Mouse (Mus musculus) heart, embryonic 13.5 days (tissue): Measurements from ENCODE around the gene Nln. TPM values are rescaled to one million over a fixed set of nuclear protein-coding genes. Genes with fewer than 3 reads are reported as not detected.

ENCODE experiments used
- ATAC-seq: fragments of 200-750 bp; cut with Nextera tagmentation; 2 replicates; pipeline ENCODE4 v1.8.0; 2017; ENCODE audit warnings: moderate TSS enrichment; ENCODE audit not compliant: insufficient number of reproducible peaks, low FRiP score, low TSS enrichment; ENCODE audit errors: extremely low read depth
- H3K27ac ChIP-seq: fragments of 300-500 bp; sonication (generic); replicated peaks from 2 replicates; pipeline ENCODE4 v1.5.1; 2015; ENCODE audit warnings: moderate library complexity, mild to moderate bottlenecking, inconsistent platforms
- H3K27me3 ChIP-seq: fragments of 300-500 bp; sonication (generic); replicated peaks from 2 replicates; pipeline ENCODE4 v1.6.1; 2015; ENCODE audit warnings: mild to moderate bottlenecking, inconsistent platforms
- H3K36me3 ChIP-seq: fragments of 300-500 bp; sonication (generic); 2 replicates; pipeline ENCODE4 v1.6.1; 2015; ENCODE audit warnings: mild to moderate bottlenecking, inconsistent platforms
- H3K4me1 ChIP-seq: fragments of 300-500 bp; sonication (generic); 2 replicates; pipeline ENCODE4 v1.6.1; 2015; ENCODE audit warnings: inconsistent platforms
- H3K4me2 ChIP-seq: fragments of 300-500 bp; sonication (generic); 2 replicates; pipeline ENCODE4 v1.6.1; 2015; ENCODE audit warnings: inconsistent platforms, mild to moderate bottlenecking, moderate library complexity
- H3K4me3 ChIP-seq: fragments of 300-500 bp; sonication (generic); 2 replicates; pipeline ENCODE4 v1.5.1; 2015; ENCODE audit warnings: moderate library complexity, mild to moderate bottlenecking, inconsistent platforms
- H3K9ac ChIP-seq: fragments of 300-500 bp; sonication (generic); 2 replicates; pipeline ENCODE4 v1.6.1; 2015; ENCODE audit warnings: inconsistent platforms, mild to moderate bottlenecking, moderate library complexity
- H3K9me3 ChIP-seq: fragments of 300-500 bp; sonication (generic); 2 replicates; pipeline ENCODE4 v1.6.1; 2016; ENCODE audit warnings: inconsistent platforms
- WGBS: fragments of 180-500 bp; shearing (Covaris S2); methylation state at CpG from one replicate; pipeline ENCODE4 v1.1.7; 2015; ENCODE audit warnings: mixed read lengths; 5-methylcytosine and 5-hydroxymethylcytosine counted together
- polyA plus RNA-seq: library from polyadenylated mRNA; unstranded; fragments of >200 nt; fragmentation: Nextera tagmentation; extraction: Ambion mirVana; gene quantifications from 2 replicates; pipeline ENCODE4 v1.2.1, GENCODE M21; 2015

The Nln gene
- polyA plus RNA-seq, 1 experiment from 2014 or later: 19.5 TPM

GRCm38 (mm10) chr13:104030956-104031355 is 78.5 kb downstream of the Nln start:
- Histone ChIP-seq H3K36me3 (0 out of 2 replicates have a peak, but pooled peaks cover 5% of the 10 kb centered on the region), H3K4me3 (no peak overlapping the region), H3K27ac (peak overlapping the region; percentile 90; the same call in 1 of the 2 replicates), H3K9me3 (no peaks in the 10 kb centered on the region), H3K4me1 (peaks cover 49% of the 10 kb centered on the region), H3K4me2 (no peak overlapping the region), H3K27me3 (no peaks in the 10 kb centered on the region), H3K9ac (no peak overlapping the region)
- WGBS: 90% methylated on average over 4 of the region's 4 CpGs
- ATAC-seq: no peak

GRCm38 (mm10) chr13:104029511-104029910 is 79.9 kb downstream of the Nln start:
- H3K27ac ChIP-seq: no peak overlapping the region
- no peak for ATAC-seq
- H3K36me3 ChIP-seq: 0 out of 2 replicates have a peak, but pooled peaks cover 5% of the 10 kb centered on the region
- no peaks in the 10 kb centered on the region for H3K27me3 ChIP-seq
- H3K9ac ChIP-seq: no peak overlapping the region
- no peaks in the 10 kb centered on the region for H3K9me3 ChIP-seq
- H3K4me2 ChIP-seq: no peak overlapping the region
- no peak overlapping the region for H3K4me3 ChIP-seq
- peaks cover 49% of the 10 kb centered on the region for H3K4me1 ChIP-seq

GRCm38 (mm10) chr13:104029089-104029488 is 80.3 kb downstream of the Nln start:
- Histone ChIP-seq H3K36me3 (0 out of 2 replicates have a peak, but pooled peaks cover 2% of the 10 kb centered on the region), H3K9me3 (no peaks in the 10 kb centered on the region), H3K9ac (no peak overlapping the region), H3K27ac (no peak overlapping the region), H3K4me1 (peaks cover 44% of the 10 kb centered on the region), H3K4me3 (no peak overlapping the region), H3K27me3 (no peaks in the 10 kb centered on the region), H3K4me2 (no peak overlapping the region)
- ATAC-seq: no peak
- WGBS: 75% methylated on average over 5 of the region's 5 CpGs

- no peak for ATAC-seq
- Histone ChIP-seq H3K27me3 (no peaks in the 10 kb centered on the region), H3K4me1 (peaks cover 28% of the 10 kb centered on the region), H3K9ac (no peak overlapping the region), H3K36me3 (0 out of 2 replicates have a peak, but pooled peaks cover 5% of the 10 kb centered on the region), H3K27ac (no peak overlapping the region), H3K9me3 (no peaks in the 10 kb centered on the region), H3K4me2 (no peak overlapping the region), H3K4me3 (no peak overlapping the region)
- WGBS: 84% methylated on average over 3 of the region's 3 CpGs
Measured at GRCm38 (mm10) chr13:104026525-104026924, 82.9 kb downstream of the Nln start.

GRCm38 (mm10) chr13:104025710-104025995 is 83.8 kb downstream of the Nln start:
- peaks cover 22% of the 10 kb centered on the region for H3K4me1 ChIP-seq
- no peak overlapping the region for H3K4me3 ChIP-seq
- WGBS: 63% methylated on average over 6 of the region's 6 CpGs
- H3K36me3 ChIP-seq: 0 out of 2 replicates have a peak, but pooled peaks cover 6% of the 10 kb centered on the region
- no peaks in the 10 kb centered on the region for H3K9me3 ChIP-seq
- ATAC-seq: no peak
- peak overlapping the region; percentile 71 for H3K27ac ChIP-seq
- peak overlapping the region; percentile 25 for H3K4me2 ChIP-seq
- H3K27me3 ChIP-seq: no peaks in the 10 kb centered on the region
- H3K9ac ChIP-seq: peak overlapping the region; percentile 33; the same call in 1 of the 2 replicates

GRCm38 (mm10) chr13:104024856-104025709 is 84.3 kb downstream of the Nln start:
- ATAC-seq: no peak
- Histone ChIP-seq H3K27ac (peak overlapping the region; percentile 71), H3K4me1 (peaks cover 22% of the 10 kb centered on the region), H3K4me3 (no peak overlapping the region), H3K36me3 (peaks cover 10% of the 10 kb centered on the region), H3K27me3 (no peaks in the 10 kb centered on the region), H3K9me3 (no peaks in the 10 kb centered on the region), H3K9ac (peak overlapping the region; percentile 33; the same call in 1 of the 2 replicates), H3K4me2 (peak overlapping the region; percentile 25)
- WGBS: 55% methylated on average over 18 of the region's 18 CpGs

DNA sequence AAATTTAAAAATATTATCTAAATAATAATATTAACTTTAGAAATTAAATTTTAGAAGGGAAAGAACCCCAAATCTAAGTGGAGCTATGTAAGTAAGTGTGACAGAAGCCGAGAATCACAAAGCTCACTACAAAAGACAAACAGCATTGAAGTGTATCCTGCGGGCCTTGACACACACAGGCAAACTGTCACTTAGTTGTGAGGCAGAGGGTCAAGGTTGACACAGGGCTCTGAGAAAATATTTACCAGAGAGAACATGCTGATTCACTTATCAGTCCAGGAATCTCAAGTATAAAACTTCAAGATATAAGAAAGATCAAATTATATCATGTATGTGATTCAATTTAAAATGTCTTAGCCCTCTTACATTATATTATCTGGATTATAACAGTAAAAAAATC is 85.1 kb downstream of the Nln start:
- WGBS: 88% methylated on average over 2 of the region's 2 CpGs
- ATAC-seq: no peak
- no peak overlapping the region for H3K4me3 ChIP-seq
- H3K27me3 ChIP-seq: no peaks in the 10 kb centered on the region
- H3K27ac ChIP-seq: no peak overlapping the region
- H3K4me1 ChIP-seq: peaks cover 22% of the 10 kb centered on the region
- no peak overlapping the region for H3K9ac ChIP-seq
- no peaks in the 10 kb centered on the region for H3K9me3 ChIP-seq
- peaks cover 17% of the 10 kb centered on the region for H3K36me3 ChIP-seq
- no peak overlapping the region for H3K4me2 ChIP-seq

DNA sequence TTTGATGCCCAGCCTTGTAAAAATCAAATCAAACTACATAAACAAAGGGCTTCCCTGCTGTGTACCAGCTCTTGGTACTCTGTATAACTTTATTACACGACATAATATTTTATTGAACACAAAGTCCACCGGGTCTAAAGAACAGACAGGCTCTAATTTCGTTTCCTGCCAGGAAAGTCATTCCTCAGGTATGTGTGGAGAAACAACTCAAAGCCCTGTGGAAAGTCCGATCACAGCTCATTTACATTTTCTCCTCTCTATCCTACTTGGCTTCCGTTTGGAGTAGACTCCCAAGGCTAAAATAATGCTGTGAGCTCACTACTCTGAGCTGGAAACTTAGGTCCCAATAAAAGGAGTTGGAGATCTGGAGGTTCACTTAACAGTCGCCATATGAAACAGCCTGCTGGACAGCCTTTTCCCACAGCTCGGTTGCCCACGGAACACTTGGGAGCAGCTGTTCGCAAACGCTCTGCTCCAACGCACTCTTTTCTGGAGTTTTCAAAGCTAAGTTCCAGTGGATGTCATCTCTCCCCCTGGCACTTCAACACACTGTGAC is 86.0 kb downstream of the Nln start:
- H3K4me1 ChIP-seq: peaks cover 22% of the 10 kb centered on the region
- WGBS: 64% methylated on average over 11 of the region's 11 CpGs
- peaks cover 17% of the 10 kb centered on the region for H3K36me3 ChIP-seq
- H3K9ac ChIP-seq: no peak overlapping the region
- no peaks in the 10 kb centered on the region for H3K27me3 ChIP-seq
- no peak for ATAC-seq
- H3K4me2 ChIP-seq: no peak overlapping the region
- H3K27ac ChIP-seq: 0 out of 2 replicates have a peak overlapping the region, but pooled peaks have one; percentile 6
- H3K4me3 ChIP-seq: no peak overlapping the region
- no peaks in the 10 kb centered on the region for H3K9me3 ChIP-seq

DNA sequence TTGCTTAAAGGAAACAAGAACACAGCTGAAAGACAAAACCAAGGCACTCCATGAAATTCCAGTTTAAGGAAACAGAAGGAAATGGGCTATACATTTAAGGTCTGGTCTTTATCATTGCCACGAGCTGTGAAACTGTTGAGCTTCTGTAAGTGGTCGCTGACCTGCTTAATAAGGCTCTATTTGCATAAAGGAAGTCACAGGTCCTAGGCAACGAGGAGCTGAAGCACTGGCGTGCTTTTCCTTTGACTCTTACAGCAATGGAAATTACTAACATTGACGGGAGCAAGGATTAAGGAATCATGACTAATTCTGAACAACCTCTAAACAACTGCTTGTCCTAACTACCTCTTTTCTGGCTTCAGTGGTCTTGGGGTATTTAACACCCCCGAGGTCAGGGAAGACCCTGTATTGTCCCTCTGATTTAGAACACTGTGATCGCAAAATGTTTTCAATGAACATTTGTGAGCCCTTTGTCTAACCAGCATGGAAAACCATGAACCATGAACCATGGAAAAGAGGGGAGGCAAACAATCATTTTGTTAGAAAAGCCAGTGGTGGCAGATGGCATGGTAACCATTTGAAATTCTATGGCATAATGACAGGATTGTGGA is 90.8 kb downstream of the Nln start:
- Histone ChIP-seq H3K9me3 (no peaks in the 10 kb centered on the region), H3K27ac (no peak overlapping the region), H3K4me2 (no peak overlapping the region), H3K36me3 (peaks cover 24% of the 10 kb centered on the region), H3K4me1 (peaks cover 14% of the 10 kb centered on the region), H3K27me3 (no peaks in the 10 kb centered on the region), H3K4me3 (no peak overlapping the region), H3K9ac (no peak overlapping the region)
- ATAC-seq: no peak
- 64% methylated on average over 7 of the region's 7 CpGs for WGBS

DNA sequence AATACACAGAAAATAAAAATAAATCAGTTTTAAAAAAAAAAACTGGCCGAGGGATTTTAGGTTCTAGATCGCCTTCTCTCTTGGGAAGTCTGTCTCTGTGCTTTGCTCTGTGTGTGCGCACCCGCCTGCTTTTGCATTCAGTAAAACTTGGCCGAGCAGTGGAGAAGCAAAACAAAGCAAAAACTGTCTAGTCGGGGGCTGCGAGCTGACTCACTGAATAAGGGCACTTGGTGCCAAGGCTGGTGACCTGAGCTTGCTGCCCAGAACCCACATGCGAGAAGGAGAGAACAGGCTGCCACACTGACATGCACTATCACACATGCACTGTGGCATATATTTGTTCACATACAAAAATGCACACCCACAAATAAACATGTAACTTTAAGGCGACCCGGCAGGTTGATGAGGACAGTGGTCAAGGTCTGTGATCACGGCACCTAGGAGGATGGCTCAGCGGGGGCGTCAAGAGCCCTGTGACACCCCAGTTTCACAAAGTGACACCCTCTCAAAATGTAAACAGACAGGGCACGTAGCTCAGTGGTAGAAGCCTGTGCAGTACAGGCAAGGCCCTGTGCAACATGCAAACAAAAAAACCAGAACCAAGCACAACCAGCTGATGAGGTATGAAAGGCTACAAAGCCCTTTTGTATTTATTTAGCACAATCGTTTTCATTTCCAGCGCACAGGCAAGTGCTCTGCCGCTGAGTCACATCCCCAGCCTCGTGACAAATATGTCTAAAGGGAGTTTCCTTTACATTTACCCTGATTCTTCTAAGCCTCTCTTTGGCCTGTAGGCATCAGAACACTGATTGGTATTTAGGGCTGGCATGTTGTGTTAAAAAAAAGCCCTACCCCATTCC is 93.9 kb downstream of the Nln start:
- Histone ChIP-seq H3K4me1 (peaks cover 14% of the 10 kb centered on the region), H3K4me3 (no peak overlapping the region), H3K27me3 (no peaks in the 10 kb centered on the region), H3K27ac (no peak overlapping the region), H3K36me3 (peaks cover 16% of the 10 kb centered on the region), H3K4me2 (no peak overlapping the region), H3K9ac (no peak overlapping the region), H3K9me3 (no peaks in the 10 kb centered on the region)
- 84% methylated on average over 18 of the region's 18 CpGs for WGBS
- ATAC-seq: no peak

- Histone ChIP-seq H3K9me3 (no peaks in the 10 kb centered on the region), H3K27me3 (no peaks in the 10 kb centered on the region), H3K36me3 (peaks cover 7% of the 10 kb centered on the region; the same call in 1 of the 2 replicates), H3K9ac (no peak overlapping the region), H3K4me3 (no peak overlapping the region), H3K4me1 (peaks cover 14% of the 10 kb centered on the region), H3K27ac (0 out of 2 replicates have a peak overlapping the region, but pooled peaks have one; percentile 4), H3K4me2 (no peak overlapping the region)
- WGBS: 85% methylated on average over 11 of the region's 11 CpGs
- no peak for ATAC-seq
Measured at GRCm38 (mm10) chr13:104014038-104014437, 95.4 kb downstream of the Nln start.
